Comparison of ENCODE assay signal across 14 mouse cellular contexts in genomic region chr6:38096961-38097370, GRCm38 (mm10). TPM values are rescaled to one million over a fixed set of nuclear protein-coding genes. Genes with fewer than 3 reads are reported as not detected.
A peak's percentile ranks its signal among the peaks of the same experiment; 100 is the strongest.
DNase-seq lines count a peak whose midpoint lies in the region; ATAC-seq lines count a peak whose summit lies in the region.
"Had no signal": no experiment of that assay in that cellular context is flagged by ENCODE, and none has a peak within 500 bp of the region (broad histone marks: within the 10 kb centered on the region; RNA-seq: fewer than 3 reads in every experiment).

No protein-coding gene starts in this region.

- no peak overlapping the region for H3K27ac ChIP-seq in heart, embryonic 11.5 days (ENCODE audit: low read depth, low read length)
- peak overlapping the region; percentile 88 for H3K27ac ChIP-seq in stomach, embryonic 16.5 days (ENCODE audit: low read length)
- H3K27ac ChIP-seq: heart, embryonic 15.5 days; hindbrain, postnatal 0 days had no signal

- H3K4me1 ChIP-seq in heart, embryonic 11.5 days (ENCODE audit: control insufficient read depth, insufficient read depth, low read length), result no peaks in the 10 kb centered on the region
- H3K4me1 ChIP-seq in stomach, embryonic 16.5 days (ENCODE audit: control insufficient read depth, insufficient read depth, low read length), result no peaks in the 10 kb centered on the region
- H3K4me1 ChIP-seq: heart, embryonic 15.5 days had no signal

- 0 out of 2 replicates have a peak, but pooled peaks have one; percentile 26 for ATAC-seq in heart, embryonic 11.5 days (replicated peaks; ENCODE audit: insufficient number of reproducible peaks, low FRiP score, low TSS enrichment)
- peak; percentile 93 for ATAC-seq in stomach, embryonic 16.5 days (ENCODE audit: insufficient read depth, low FRiP score)
- ATAC-seq: hindbrain, postnatal 0 days had no signal

- 49% methylated on average over 5 of the region's 5 CpGs for WGBS in heart, embryonic 11.5 days (ENCODE audit: insufficient replicate concordance)
- 41% methylated on average over 5 of the region's 5 CpGs for WGBS in stomach, embryonic 16.5 days

- no peaks in the 10 kb centered on the region for H3K27me3 ChIP-seq in heart, embryonic 11.5 days (ENCODE audit: control insufficient read depth, insufficient read depth, low read length)
- H3K27me3 ChIP-seq in stomach, embryonic 16.5 days (ENCODE audit: control insufficient read depth, insufficient read depth, low read length), result no peaks in the 10 kb centered on the region
- H3K27me3 ChIP-seq: heart, embryonic 15.5 days had no signal

- no peak for DNase-seq in heart, postnatal 14 days
- peak; percentile 67 for DNase-seq in kidney, adult 18-20 months
- peak; percentile 69 to 83 for DNase-seq in lung, adult 18-20 months
- no peak for DNase-seq in MN1 (ENCODE audit: low spot score)
- DNase-seq in right cerebral cortex, postnatal 4 days, result no peak
- DNase-seq in layer of hippocampus, postnatal 14 days (ENCODE audit: low spot score in 2 of 2), result no peak
- DNase-seq: thymus, adult 18-20 months had no signal

- no peaks in the 10 kb centered on the region for H3K36me3 ChIP-seq in heart, embryonic 11.5 days (ENCODE audit: control insufficient read depth, insufficient read depth, low read length)
- H3K36me3 ChIP-seq in stomach, embryonic 16.5 days (ENCODE audit: control insufficient read depth, insufficient read depth, low read length), result no peaks in the 10 kb centered on the region; the same call in 1 of the 2 replicates
- H3K36me3 ChIP-seq: heart, embryonic 15.5 days had no signal

- H3K9me3 ChIP-seq in heart, embryonic 11.5 days (replicated peaks; ENCODE audit: control insufficient read depth, low read length), result no peaks in the 10 kb centered on the region
- H3K9me3 ChIP-seq in stomach, embryonic 16.5 days (replicated peaks; ENCODE audit: control insufficient read depth, low read length), result no peaks in the 10 kb centered on the region
- H3K9me3 ChIP-seq: heart, embryonic 15.5 days had no signal

- intact Hi-C loops in heart, postnatal 14 days (cut with DNase I), result no loop called here

- H3K4me3 ChIP-seq in heart, embryonic 11.5 days (ENCODE audit: low read depth, low read length), result no peak overlapping the region
- peak overlapping the region; percentile 29 for H3K4me3 ChIP-seq in stomach, embryonic 16.5 days (replicated peaks; ENCODE audit: low read length)
- H3K4me3 ChIP-seq: heart, embryonic 15.5 days had no signal

- H3K9ac ChIP-seq in heart, embryonic 11.5 days (ENCODE audit: low read depth, low read length), result no peak overlapping the region
- H3K9ac ChIP-seq in stomach, embryonic 16.5 days (ENCODE audit: low read length), result no peak overlapping the region; the same call in 1 of the 2 replicates
- H3K9ac ChIP-seq: heart, embryonic 15.5 days had no signal

- H3K4me2 ChIP-seq in heart, embryonic 11.5 days, result no peak overlapping the region
- peak overlapping the region; percentile 23; the same call in 1 of the 2 replicates for H3K4me2 ChIP-seq in stomach, embryonic 16.5 days (ENCODE audit: low read depth, low read length)
- H3K4me2 ChIP-seq: heart, embryonic 15.5 days had no signal

RNA-seq across cellular contexts. Expression of gene Tmem213, which starts 12.1 kb away (rescaled TPM):
- not detected in 2 replicates for polyA plus RNA-seq in heart, embryonic 11.5 days (2014; fragmentation: Nextera tagmentation; extraction: Ambion mirVana)
- total RNA-seq in heart, postnatal 14 days (2021), result not detected
- polyA plus RNA-seq in stomach, embryonic 16.5 days (2015; fragmentation: Nextera tagmentation; extraction: Ambion mirVana), result 2.6 and 2.9 TPM in 2 replicates
- total RNA-seq in layer of hippocampus, postnatal 14 days (2021), result not detected
- total RNA-seq: gastrocnemius, adult 18-20 months; hindbrain, postnatal 0 days; left cerebral cortex, postnatal 14 days; megakaryocyte, adult 5-6 weeks had no signal
- polyA plus RNA-seq: hindbrain, postnatal 0 days had no signal

RNA-seq across cellular contexts. Expression of gene Atp6v0a4, which starts 27.4 kb away (rescaled TPM):
- polyA plus RNA-seq in heart, embryonic 11.5 days (2014; fragmentation: Nextera tagmentation; extraction: Ambion mirVana), result 0.34 TPM in 1 of 2 replicates, not detected in the other
- 1 to 10 TPM; 2.8 to 3.5 TPM for total RNA-seq in heart, postnatal 14 days (2021)
- polyA plus RNA-seq in stomach, embryonic 16.5 days (2015; fragmentation: Nextera tagmentation; extraction: Ambion mirVana), result 9.3 and 17.7 TPM in 2 replicates
- 1 to 10 TPM; 4.9 to 6.5 TPM for total RNA-seq in layer of hippocampus, postnatal 14 days (2021)
- total RNA-seq: megakaryocyte, adult 5-6 weeks had no signal

RNA-seq across cellular contexts. Expression of gene Svopl, which starts 50.2 kb away (rescaled TPM):
- polyA plus RNA-seq in heart, embryonic 11.5 days (2014; fragmentation: Nextera tagmentation; extraction: Ambion mirVana), result 0.15 and 0.30 TPM in 2 replicates
- total RNA-seq in heart, postnatal 14 days (2021), result under 1 TPM; 0.53 to 0.90 TPM
- 1.5 and 1.9 TPM in 2 replicates for polyA plus RNA-seq in stomach, embryonic 16.5 days (2015; fragmentation: Nextera tagmentation; extraction: Ambion mirVana)
- under 1 TPM; 0.21 to 0.48 TPM for total RNA-seq in layer of hippocampus, postnatal 14 days (2021)
- total RNA-seq: gastrocnemius, adult 18-20 months; hindbrain, postnatal 0 days; megakaryocyte, adult 5-6 weeks had no signal

Comparison
In these comparisons a context has a peak if more than half of its experiments do, and no peak if none do; other contexts are left out.
1. DNase-seq: peak in kidney, adult 18-20 months (single experiment) and lung, adult 18-20 months (2 of 2); none in heart, postnatal 14 days (0 of 2), MN1 (single experiment), right cerebral cortex, postnatal 4 days (single experiment) and layer of hippocampus, postnatal 14 days (0 of 2).